Mouse (Mus musculus) c-Kit-positive CD71-positive TER-119-negative erythroid progenitor cells, embryonic 14.5 days (primary cell): ENCODE measurements at regions not wholly inside any gene's neighbourhood (a gene's known extent, or its start where the extent isn't known, plus 50 kb on each side); places are given as distances from the start of the nearest gene placed in this dataset.
A peak's percentile ranks its signal among the peaks of the same experiment; 100 is the strongest.

Experiments used
- DNase-seq: peaks from one replicate; pipeline ENCODE4 v3.0.0-alpha.2; 2013; ENCODE audit warnings: low read depth

GRCm38 (mm10) chr6:58752496-58752895, 78.8 kb upstream of the Herc3 start:
- no peak for DNase-seq

GRCm38 (mm10) chr6:58756309-58757015, 74.8 kb upstream of the Herc3 start:
- no peak for DNase-seq

GRCm38 (mm10) chr6:58757339-58757738, 73.9 kb upstream of the Herc3 start:
- no peak for DNase-seq

- peak; percentile 65 for DNase-seq
These were observed 60.5 kb upstream of the Herc3 start for GRCm38 (mm10) chr6:58770654-58771218.

GRCm38 (mm10) chr6:58772014-58772413, 59.3 kb upstream of the Herc3 start:
- DNase-seq = no peak
